Mouse (Mus musculus): ENCODE measurements around the gene S100a2.

The S100a2 gene

DNA sequence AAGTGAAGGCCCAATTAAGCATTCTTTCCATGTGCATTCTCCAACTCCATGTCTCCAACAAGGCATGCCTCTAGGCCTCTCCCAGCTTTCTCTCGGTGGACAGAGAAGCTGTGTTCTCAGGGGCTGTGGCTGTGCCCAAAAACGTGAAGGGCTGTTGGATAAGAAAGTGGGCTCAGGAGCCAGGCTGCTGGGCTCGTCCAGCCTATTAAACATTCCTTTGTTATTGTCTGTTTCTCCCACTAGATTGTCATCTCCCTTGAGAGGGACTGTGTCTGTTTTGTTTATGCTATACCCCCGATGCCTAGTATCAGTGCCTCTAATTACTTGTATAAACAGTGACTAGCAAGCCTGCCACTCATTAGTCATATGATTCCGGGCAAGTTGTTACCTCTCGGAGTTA, 7.7 kb downstream of the S100a2 start:
- no peak for DNase-seq

DNA sequence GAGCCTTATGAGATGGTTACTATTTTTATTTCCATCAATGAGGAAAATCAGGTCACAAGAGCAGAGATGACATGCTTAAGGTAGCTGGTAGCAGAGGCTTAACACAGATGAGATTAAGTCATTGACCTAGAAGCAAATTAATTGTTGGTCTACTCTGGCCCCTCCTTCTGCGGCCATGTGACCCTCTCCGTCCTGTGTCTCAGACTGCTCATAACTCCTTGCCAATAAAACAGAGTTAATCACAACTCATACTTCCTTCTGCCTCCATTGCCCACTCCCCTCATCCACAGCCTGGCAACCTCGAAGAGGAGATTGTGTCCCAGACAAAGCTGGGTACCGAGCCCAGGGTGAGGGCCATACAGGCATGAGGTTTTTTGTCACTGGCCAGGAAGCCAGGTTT, 8.2 kb downstream of the S100a2 start:
- no peak for DNase-seq

DNA sequence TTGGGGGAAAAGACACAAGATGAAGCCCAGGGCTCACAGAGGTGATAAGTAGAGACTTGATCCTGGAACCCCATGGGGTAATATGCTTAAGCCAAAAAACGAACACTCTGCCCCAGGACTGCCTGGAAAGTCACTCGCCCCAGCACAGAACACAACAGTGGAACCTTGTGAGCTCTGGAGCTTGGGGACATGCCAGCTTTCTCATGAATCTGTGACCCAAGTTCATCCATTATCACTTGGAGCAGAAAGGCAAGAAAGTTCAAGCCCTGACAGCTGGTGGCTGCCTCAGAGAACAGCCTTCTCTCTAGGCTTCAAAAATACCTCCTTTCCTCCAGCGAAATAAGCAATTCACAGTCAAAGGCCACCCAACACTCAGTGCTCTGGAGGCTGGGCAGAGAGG, 9.4 kb downstream of the S100a2 start:
- DNase-seq, result no peak

DNA sequence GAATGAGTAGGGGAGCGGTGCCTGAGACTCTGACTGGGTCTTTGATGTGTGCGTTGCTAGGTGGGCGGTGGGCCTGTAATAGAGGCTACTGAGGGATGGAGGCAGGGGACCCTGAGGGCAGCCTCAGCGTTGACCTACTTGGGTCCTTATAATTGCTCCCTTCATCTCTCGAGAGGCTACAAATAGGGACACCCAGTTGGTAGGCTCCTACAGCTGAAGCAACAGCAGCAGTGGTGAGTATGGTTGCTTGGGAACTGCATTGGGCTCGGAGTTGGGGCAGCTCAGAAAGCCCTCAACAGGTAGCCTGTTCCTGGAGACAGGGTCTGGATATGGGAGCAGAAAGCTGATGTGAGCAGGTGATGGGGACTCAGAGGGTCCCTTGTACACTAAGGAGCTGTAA, 10.0 kb downstream of the S100a2 start:
- no peak for DNase-seq

DNA sequence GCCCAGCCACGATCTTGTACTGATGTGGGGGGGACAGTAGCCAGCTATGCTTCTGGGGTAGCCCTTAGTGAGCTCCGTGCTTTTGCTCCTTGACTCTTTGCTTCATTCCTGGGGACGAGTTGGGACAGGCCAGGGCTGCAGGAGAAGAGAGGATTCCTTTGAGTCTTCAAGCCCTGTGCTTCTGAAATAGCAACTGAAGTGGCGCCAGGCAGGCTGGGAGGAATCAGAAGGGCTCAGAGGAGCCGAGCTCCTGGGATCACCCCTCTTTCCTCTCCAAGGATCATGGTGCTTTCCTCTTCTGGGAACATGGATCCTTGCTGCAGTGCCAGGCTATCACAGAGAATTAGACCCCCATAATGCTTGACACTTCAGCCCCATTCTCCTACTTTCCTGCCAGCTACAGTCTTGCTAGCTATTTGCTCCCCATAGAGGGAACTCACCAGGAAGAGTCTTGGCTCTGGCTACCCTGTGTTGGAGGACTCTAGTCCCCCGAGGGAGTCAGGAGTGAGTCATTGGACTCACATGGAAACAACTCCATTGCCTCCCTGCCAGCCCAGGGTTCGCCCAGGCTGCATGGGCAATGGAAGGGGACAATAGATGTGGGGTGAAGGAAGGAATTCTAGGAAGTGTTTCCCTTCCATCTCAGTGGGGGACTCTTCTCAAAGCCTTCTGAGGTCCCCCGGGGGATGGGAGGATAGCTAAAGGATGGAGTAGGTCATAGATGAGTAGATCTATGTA, 10.6 kb downstream of the S100a2 start:
- DNase-seq, result no peak

DNA sequence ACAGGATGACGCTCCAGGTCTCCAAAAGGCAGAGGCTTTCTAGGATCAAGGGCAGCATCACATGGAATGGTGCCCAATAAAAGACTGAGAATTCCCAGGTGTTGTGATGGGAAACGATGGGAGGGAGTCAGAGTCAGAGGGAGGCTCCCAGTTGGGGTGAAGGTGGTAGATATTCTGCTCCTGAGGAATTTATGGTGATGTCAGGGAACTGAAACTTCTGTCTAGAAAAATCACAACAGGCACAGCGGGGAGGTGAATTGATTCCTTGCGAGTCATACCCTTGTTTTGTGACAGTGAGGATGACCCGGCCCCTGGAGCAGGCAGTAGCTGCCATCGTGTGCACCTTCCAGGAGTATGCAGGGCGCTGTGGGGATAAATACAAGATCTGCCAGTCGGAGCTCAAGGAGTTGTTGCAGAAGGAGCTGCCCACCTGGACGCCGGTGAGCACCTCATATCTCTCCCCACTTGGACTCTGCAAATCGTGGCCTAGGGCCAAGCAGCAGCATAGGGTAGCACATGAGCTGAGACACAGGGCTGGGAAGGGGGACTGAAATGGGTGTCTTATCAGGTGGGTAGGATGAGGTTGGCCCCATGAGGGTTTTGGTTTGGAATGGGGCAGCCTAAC, 11.6 kb downstream of the S100a2 start, which contains the start of gene Gm42674:
Gm42674 (plus strand) TSS at position 419 of the 625 bp plus-strand sequence.
- no peak for DNase-seq

DNA sequence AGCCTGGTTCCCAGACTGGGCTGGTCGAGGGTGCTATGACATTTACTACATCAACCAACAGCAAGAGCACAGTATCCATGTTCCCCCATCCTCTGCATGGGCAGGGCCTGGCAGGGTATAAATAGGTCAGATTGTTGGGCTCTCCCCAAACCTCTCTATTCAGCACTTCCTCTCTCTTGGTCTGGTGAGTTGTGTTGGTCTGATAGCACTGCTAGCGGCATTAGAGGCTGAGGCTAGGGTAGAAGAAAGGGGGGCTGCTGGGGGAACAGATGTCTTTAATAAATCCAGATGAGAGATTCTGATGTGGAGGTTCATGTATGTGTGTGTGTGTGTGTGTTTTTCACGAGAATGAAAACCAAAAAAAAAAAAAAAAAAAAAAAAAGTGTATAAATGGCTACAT, 13.6 kb downstream of the S100a2 start, which contains the start of gene S100a4:
S100a4 (plus strand) TSS at position 149 of the 400 bp plus-strand sequence.
- peak; percentile 32 for DNase-seq

DNA sequence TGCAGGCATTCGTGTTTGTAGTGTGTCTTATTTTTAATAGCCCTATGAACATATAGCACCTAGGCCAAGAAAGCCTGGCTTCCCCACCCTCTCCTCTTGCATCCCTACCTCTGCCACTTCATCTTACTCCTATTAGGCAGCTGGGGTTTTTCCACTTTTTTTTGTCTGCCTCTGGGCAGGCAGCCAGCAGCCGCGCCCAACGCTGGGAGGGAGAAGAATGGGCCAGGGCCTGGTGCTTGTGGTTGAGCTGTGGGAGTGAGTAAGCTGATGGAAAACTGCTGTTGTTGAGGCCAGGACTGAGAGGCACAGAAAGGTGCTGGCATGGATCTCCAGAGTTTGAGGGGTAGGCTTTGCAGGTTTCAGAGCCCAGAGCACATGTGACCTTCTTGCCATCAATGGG, 14.4 kb downstream of the S100a2 start:
- peak; percentile 64 for DNase-seq

DNA sequence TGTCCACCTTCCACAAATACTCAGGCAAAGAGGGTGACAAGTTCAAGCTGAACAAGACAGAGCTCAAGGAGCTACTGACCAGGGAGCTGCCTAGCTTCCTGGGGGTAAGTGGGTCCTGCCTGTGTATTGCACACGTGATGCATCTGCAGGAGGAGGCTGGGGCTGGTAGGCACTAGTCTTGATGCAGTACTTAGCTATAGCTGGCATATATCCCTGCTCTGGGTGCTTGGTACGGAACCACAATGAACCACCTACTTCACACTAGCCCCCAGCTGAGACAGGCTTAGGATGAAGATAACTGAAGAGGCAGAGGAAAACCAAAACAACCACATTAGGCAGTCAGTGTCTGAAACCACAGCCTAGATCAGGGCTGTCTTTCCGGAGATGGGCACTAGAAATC, 15.0 kb downstream of the S100a2 start:
- no peak for DNase-seq

DNA sequence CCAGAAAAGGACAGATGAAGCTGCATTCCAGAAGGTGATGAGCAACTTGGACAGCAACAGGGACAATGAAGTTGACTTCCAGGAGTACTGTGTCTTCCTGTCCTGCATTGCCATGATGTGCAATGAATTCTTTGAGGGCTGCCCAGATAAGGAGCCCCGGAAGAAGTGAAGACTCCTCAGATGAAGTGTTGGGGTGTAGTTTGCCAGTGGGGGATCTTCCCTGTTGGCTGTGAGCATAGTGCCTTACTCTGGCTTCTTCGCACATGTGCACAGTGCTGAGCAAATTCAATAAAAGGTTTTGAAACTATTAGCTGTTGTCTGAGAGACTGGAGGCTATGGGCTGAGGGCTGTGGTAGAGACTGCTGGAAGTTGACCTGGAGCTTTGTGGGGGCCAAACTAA, 15.7 kb downstream of the S100a2 start:
- no peak for DNase-seq

DNA sequence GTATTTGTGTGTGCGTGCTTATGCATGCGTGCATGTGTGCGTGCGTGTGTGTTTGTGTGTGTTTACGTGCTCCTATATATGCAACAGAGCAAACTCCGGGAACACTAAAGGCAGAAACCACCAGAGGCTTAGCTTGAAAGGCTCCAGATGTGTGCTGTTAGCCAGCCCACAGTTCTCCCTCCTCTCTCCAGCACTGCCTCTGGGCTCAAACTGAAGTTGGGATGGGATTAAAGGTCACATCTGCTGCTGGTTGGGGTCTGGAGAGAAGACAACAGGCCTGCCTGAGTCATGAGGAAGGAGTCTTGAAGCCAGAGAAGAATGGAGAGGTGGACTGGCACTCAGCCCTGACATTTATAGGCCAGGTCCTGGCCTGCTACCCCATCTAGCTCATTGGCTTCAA, 16.1 kb downstream of the S100a2 start:
- no peak for DNase-seq

DNA sequence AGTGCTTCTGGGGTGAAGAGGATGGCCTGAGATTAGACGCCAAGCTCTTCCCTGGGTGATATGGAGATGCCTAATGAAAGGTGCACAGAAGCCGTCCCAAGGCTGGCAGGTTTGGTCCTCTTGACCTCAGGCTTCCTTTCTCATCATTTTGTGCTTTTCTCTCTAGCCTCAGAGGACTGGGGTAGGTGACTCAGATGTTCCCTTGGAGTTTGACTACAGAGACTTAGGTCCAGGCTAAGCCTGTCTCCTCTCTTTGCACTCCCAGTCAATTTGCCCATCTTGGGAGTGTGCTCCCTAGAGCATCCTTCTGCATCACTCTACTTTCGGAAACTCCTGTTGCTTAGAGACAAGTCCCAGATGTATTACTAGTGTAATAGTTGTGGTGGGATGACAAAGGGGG, 17.3 kb downstream of the S100a2 start:
- DNase-seq, result no peak

DNA sequence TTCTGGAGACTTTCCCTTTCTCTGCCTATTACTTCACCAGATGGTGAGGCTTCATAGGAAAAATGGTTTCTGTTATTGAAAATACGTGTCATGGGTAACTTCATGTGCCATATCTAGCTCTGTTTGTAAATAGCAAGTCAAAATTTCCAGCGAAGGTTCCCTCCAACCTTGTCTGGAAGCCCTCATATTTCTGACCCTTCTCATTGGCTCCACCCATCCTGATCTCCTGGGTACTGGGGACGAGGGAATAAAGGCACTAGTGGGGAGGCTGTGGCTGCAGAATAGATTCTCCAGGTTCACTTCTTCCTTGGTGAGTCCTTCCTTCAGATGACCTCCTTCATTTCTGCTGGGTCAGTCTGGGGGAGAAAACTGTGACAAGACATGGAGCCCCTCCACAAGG, 18.2 kb downstream of the S100a2 start, which contains the start of gene S100a5:
S100a5 (plus strand) TSS at position 301 of the 400 bp plus-strand sequence.
- no peak for DNase-seq

DNA sequence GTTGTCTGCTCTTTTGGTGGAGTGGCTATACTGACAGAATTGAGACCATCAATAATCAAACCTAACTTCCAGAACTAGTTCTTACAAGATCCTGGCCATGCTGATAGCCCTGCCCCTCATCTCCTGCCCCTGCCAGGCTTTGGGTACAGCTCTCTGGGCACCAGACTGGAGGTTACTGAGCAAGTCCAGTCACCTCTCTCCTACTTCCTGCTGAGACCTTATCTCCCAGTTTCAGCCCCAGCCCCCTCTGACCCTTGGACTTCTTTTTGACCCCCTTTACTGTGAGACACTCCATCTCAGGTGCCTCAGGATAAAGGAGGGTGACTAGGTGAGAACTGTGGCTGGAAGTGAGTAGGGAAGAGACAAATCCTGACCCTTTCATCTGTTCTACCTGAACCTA, 19.1 kb downstream of the S100a2 start:
- DNase-seq, result no peak

DNA sequence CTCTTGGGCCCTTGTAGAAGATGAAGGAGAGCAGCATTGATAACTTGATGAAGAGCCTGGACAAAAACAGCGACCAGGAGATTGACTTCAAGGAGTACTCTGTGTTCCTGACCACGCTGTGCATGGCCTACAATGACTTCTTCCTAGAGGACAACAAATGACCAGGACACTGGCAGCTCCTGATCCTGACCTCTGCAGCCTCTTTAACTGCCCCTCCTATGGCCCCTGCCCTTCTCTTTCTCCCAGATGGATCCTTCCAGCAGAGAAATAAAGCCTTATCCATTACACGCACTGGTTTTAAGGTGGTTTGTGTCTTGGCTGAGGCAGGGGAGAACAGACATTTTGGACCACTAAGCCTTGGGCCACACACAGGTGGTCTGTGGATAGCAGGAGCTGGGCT, 21.4 kb downstream of the S100a2 start:
- no peak for DNase-seq

DNA sequence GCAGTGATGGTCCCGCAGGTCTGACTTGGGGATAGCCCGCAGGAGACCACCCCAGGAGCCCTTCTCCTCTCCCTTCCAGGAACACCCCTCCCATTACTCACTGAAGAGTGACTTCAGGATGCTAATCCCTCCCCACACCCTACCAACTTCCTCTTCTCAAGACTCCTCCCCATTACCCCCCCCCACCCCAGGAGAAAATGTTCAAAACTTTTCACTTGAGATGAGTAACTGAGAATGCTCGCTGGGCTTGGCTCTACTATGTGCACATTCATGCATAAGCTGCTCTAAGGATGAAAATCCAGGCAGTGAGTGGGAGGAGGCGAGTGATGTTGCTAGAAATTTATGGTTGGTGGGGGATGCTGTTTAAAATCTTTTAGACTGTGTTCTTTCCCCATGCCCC, 22.0 kb downstream of the S100a2 start:
- DNase-seq, result no peak

DNA sequence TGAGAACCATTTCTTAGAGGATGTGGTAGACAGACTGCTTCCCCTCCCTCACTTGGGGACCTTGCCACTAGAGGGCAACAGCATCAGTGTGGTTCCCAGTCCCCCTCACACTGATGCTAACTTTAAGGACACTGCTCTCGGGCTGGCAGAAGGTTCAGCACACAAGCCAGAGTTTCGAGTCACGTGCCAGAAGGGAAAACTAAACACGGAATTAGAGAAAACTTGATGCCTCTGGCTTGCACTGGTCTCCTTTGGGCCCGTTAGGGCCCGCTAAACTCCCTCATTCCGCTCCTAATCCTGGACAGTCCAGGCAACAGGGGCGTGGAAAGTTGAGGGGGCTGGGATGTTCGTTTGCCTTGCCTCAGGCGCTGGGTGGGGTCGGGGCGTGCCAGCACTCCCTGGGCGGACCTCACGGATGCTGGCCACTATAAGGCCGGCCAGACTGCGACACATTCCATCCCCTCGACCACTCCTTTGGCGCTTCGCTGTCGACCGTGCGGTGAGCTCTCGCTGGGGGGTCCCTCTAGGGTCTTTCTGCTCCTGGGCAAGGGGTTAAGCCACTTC, 22.8 kb downstream of the S100a2 start, which contains the start of gene S100a6:
S100a6 (plus strand) TSS at position 155 of the 564 bp plus-strand sequence.
- DNase-seq, result peak; percentile 61

DNA sequence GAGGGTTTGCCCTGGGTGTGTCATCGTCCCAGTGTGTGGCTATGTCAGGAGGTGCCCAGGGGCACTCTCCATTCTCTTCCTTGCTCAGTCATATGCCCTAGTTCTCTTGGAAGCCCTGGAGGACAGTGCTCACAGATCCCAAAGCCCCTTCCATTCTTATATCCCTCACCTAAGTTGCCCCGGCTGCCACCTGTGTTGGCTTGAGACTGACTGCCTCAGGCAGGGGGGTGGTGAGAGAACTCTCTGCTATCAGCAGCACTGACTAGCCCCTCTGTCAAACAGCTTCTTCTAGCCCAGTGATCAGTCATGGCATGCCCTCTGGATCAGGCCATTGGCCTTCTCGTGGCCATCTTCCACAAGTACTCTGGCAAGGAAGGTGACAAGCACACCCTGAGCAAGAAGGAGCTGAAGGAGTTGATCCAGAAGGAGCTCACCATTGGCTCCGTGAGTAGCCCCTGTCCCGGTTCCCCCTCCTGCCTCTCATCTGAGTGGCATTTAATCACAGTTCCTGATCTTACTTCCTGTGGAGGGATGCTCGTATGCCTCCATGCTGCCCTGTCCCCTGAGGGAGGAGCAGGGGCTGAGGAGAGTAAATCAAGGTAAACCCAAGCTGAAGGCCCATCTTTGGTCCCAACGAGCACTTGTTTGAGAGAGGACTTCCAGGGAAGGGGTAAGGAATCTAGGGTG, 23.6 kb downstream of the S100a2 start:
- DNase-seq, result no peak

DNA sequence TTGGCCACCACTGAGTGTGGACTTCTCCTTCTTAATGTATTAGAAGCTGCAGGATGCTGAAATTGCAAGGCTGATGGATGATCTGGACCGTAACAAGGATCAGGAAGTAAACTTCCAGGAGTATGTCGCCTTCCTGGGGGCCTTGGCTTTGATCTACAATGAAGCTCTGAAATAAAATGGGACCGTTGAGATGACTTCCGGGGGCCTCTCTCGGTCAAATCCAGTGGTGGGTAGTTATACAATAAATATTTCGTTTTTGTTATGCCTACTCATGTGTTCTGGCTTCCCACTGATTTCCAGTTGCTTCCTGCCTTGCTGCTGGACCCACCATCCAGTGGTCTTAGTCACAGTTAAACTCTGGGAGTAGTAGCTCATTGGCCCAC, 24.1 kb downstream of the S100a2 start:
- DNase-seq, result no peak

DNA sequence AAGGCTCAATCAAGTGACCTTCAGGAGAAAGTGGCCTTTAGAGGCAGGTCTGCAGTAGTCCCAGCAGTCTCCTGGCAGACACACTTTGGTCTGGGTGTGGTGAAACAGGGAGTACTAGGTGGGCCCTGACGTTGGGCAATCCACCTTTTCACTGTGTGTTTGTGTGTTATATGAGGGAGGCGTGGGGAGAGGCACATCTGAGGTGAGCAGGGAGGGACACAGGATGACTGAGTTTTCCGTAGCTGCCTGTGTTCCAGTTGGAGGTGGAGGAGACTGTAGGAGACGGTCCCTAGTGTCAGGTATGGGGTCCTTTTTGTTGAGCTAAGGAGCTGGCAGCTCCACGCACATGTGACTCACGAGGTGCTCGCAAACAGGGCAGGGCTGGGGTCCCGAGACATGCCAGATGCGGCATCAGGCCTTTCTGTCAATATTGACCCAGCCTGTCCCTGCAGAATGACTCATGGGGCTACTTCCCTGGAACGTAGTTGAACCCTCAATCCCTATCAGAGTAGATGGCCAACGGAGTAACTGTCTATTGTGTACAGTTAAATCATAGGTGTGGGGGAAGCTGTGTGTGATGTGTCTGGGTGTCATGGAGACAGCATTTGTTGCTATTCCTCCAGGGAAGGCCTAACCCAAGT, 24.7 kb downstream of the S100a2 start:
- DNase-seq, result no peak

DNA sequence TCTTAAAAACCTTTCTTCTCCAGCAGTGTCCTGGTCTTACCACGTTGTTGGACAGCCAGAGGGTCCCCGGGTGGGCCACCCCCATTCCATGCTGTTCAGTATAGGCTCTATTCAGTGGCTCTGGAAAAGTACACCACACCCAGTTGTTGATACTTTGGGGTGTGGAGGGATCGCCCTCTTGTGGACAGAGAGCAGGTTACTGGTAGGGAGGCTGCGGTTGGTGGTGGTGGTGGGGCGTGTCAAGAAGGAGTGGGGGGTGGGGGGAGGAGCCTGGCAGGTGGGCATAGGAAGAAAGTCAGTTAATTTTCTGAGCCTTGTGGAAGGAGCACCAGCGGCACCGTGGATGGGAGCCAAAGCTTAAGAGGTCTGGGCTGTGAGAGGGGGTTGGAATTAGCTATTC, 25.4 kb downstream of the S100a2 start:
- peak; percentile 75 for DNase-seq

DNA sequence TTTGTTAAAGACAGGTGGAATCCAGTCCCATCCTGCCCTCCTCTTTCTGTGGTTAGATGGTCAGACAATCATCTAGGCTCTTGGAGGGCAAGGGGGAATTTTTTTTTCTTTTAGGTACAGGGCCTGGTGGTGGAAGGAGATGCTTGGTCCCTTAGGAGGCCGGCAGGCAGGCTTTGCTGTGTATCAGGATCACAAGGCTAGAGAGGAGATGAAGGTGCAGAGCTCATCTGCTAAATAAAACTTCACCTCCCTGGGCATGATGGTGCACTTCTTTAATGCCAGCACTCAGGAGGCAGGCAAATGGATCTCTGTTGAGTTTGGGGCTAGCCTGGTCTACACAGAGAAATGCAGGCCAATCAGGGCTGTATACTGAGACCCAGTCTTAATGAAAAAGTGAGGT, 25.9 kb downstream of the S100a2 start:
- DNase-seq, result no peak

DNA sequence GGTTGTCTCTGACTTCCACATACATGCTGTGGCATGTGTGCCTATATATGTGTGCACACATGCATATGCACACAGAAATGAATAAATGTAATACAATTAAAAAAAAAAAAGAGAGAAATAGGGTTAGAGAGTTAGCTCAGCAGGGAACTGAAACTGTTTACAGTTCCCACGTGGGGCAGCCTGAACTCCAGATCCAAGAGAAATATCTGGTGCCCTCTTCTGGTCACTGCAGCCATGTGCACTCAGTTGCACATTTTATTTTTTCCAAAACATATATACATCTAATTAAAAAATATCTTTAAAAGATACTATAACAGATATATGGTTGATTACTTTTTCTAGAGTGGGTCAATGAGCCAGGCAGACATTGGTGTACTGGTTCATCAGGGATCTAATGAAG, 27.5 kb downstream of the S100a2 start:
- DNase-seq, result no peak
